Mouse (Mus musculus): ENCODE data around the gene Hsf2bp.

GRCm38 (mm10) chr17:31927895-31928626, 108.1 kb downstream of the Hsf2bp start:
- TF ChIP-seq CTCF (conservative IDR thresholded peaks at IDR 0.05 in 1 of 2, IDR thresholded peaks at IDR 0.05 in 1 of 2; ENCODE audit: low read depth in 2 of 2, low read length in 2 of 2) (no peak), EP300 (IDR thresholded peaks at IDR 0.05; ENCODE audit: low read length) (peak; percentile 96), USF1 (IDR thresholded peaks at IDR 0.05; ENCODE audit: low read depth, low read length) (no peak), E2F4 (IDR thresholded peaks at IDR 0.05; ENCODE audit: insufficient replicate concordance, low read depth, low read length) (no peak), RAD21 (IDR thresholded peaks at IDR 0.05; ENCODE audit: low read depth, low read length) (no peak), GABPA (IDR thresholded peaks at IDR 0.05; ENCODE audit: insufficient replicate concordance, low read depth, low read length) (no peak), NRF1 (IDR thresholded peaks at IDR 0.05; ENCODE audit: low read depth, low read length) (no peak)

Measured in CH12.LX (cell line).